Mouse (Mus musculus) C2C12 (cell line): Measurements from ENCODE around the gene Ms4a4a. TPM values are rescaled to one million over a fixed set of nuclear protein-coding genes. Genes with fewer than 3 reads are reported as not detected.

ENCODE experiments used
- H3K27me3 ChIP-seq: one replicate; pipeline ENCODE4 v1.6.1; 2011; ENCODE audit not compliant: control insufficient read depth, insufficient read depth, insufficient read length
- H3K36me3 ChIP-seq: one replicate; pipeline ENCODE4 v1.6.1; 2011; ENCODE audit not compliant: control insufficient read depth, insufficient read depth
- H3K4me3 ChIP-seq: one replicate; pipeline ENCODE4 v1.5.1; 2011; ENCODE audit warnings: mild to moderate bottlenecking, control low read depth; ENCODE audit not compliant: poor library complexity, insufficient read depth, severe bottlenecking
- H3K79me2 ChIP-seq: one replicate; pipeline ENCODE4 v1.6.1; 2011; ENCODE audit not compliant: control insufficient read depth, insufficient read depth
- H3K79me3 ChIP-seq: one replicate; pipeline ENCODE4 v1.6.1; 2011; ENCODE audit warnings: low read depth, control low read depth
- H3ac ChIP-seq: one replicate; pipeline ENCODE3; 2011; ENCODE audit warnings: low read depth; ENCODE audit not compliant: control insufficient read depth, insufficient read length
- CEBPB ChIP-seq: IDR thresholded peaks from one replicate; pipeline ENCODE4 v1.6.1; 2011; ENCODE audit warnings: low read depth, mild to moderate bottlenecking, control low read depth, moderate library complexity
- CTCF ChIP-seq: IDR thresholded peaks from one replicate; pipeline ENCODE4 v1.5.1; 2011; ENCODE audit not compliant: control insufficient read depth, insufficient read depth, insufficient read length
- FOSL1 ChIP-seq: IDR thresholded peaks from one replicate; pipeline ENCODE4 v1.8.0; 2011; ENCODE audit warnings: mild to moderate bottlenecking, low read length; ENCODE audit not compliant: poor library complexity, insufficient read depth, severe bottlenecking
- MAX ChIP-seq: IDR thresholded peaks from one replicate; pipeline ENCODE4 v1.6.1; 2011; ENCODE audit warnings: mild to moderate bottlenecking, control low read depth
- MYOD1 ChIP-seq: IDR thresholded peaks from one replicate; pipeline ENCODE4 v1.6.1; 2011; ENCODE audit warnings: low read depth; ENCODE audit not compliant: control insufficient read depth, insufficient read length
- MYOG ChIP-seq: IDR thresholded peaks from one replicate; pipeline ENCODE4 v1.6.1; 2011; ENCODE audit not compliant: control insufficient read depth, insufficient read length; ENCODE audit errors: extremely low read depth
- USF1 ChIP-seq: IDR thresholded peaks from one replicate; pipeline ENCODE4 v1.6.1; 2011; ENCODE audit warnings: low read depth, mild to moderate bottlenecking, control low read depth, moderate library complexity
- polyA plus RNA-seq: library from polyadenylated mRNA; unstranded; fragments of >200 nt; fragmentation: generic; extraction: Trizol; gene quantifications from one replicate; pipeline ENCODE4 v1.2.1, GENCODE M21; 2012; ENCODE audit warnings: missing spikeins

The Ms4a4a gene
- polyA plus RNA-seq, 1 experiment = not detected

- Histone ChIP-seq H3K79me2 (no peaks in the 10 kb centered on the region), H3K27me3 (no peaks in the 10 kb centered on the region), H3K79me3 (no peaks in the 10 kb centered on the region), H3K36me3 (no peaks in the 10 kb centered on the region), H3ac (no peak overlapping the region), H3K4me3 (no peak overlapping the region)
- TF ChIP-seq USF1 = no peak
- no peak for TF ChIP-seq MAX
- no peak for TF ChIP-seq MYOG
- no peak for TF ChIP-seq MYOD1
- TF ChIP-seq CEBPB = no peak
- no peak for TF ChIP-seq CTCF
- TF ChIP-seq FOSL1 = no peak
Measured at GRCm38 (mm10) chr19:11435058-11435834, 59.9 kb downstream of the Ms4a4a start.

Other genes starting within 250 kb of the Ms4a4a start
- gene 1700017D01Rik, start 244.6 kb upstream of the Ms4a4a start, polyA plus RNA-seq = not detected
- not detected for gene 1700025F22Rik, start 210.2 kb upstream of the Ms4a4a start, polyA plus RNA-seq
- not detected for gene Ms4a13, start 178.8 kb upstream of the Ms4a4a start, polyA plus RNA-seq
- not detected for gene Ms4a12, start 143.1 kb upstream of the Ms4a4a start, polyA plus RNA-seq
- not detected for gene Ms4a1, start 109.3 kb upstream of the Ms4a4a start, polyA plus RNA-seq
- not detected for gene Ms4a5, start 91.7 kb upstream of the Ms4a4a start, polyA plus RNA-seq
- gene Ms4a14, start 61.1 kb upstream of the Ms4a4a start, polyA plus RNA-seq = not detected
- gene Ms4a7, start 39.4 kb upstream of the Ms4a4a start, polyA plus RNA-seq = not detected
- gene Ms4a4c, start 29.2 kb downstream of the Ms4a4a start, polyA plus RNA-seq = not detected
- not detected for gene Ms4a4b, start 68.0 kb downstream of the Ms4a4a start, polyA plus RNA-seq
- gene Ms4a6c, start 93.8 kb downstream of the Ms4a4a start, polyA plus RNA-seq = not detected
- not detected for gene Gm8369, start 110.4 kb downstream of the Ms4a4a start, polyA plus RNA-seq
- gene Ms4a6b, start 141.0 kb downstream of the Ms4a4a start, polyA plus RNA-seq = not detected
- gene Ms4a4d, start 161.3 kb downstream of the Ms4a4a start, polyA plus RNA-seq = not detected
- not detected for gene Ms4a6d, start 229.3 kb downstream of the Ms4a4a start, polyA plus RNA-seq
- not detected for gene Ms4a2, start 248.2 kb downstream of the Ms4a4a start, polyA plus RNA-seq